In genomic region chr4:53976036-53976638, GRCm38 (mm10) we compare ENCODE assay signal across 14 mouse cellular contexts.
DNase-seq lines count a peak whose midpoint lies in the region; ATAC-seq lines count a peak whose summit lies in the region.
"Had no signal": no experiment of that assay in that cellular context is flagged by ENCODE, and none has a peak within 500 bp of the region (broad histone marks: within the 10 kb centered on the region; RNA-seq: fewer than 3 reads in every experiment).

No protein-coding gene starts in this region.

- H3K36me3 ChIP-seq in hindbrain, embryonic 14.5 days (replicated peaks; ENCODE audit: control insufficient read depth, insufficient read depth): no peaks in the 10 kb centered on the region
- no peaks in the 10 kb centered on the region for H3K36me3 ChIP-seq in hindbrain, embryonic 10.5 days
- H3K36me3 ChIP-seq in heart, embryonic 14.5 days (ENCODE audit: control insufficient read depth, insufficient read depth, low read length): no peaks in the 10 kb centered on the region
- no peaks in the 10 kb centered on the region for H3K36me3 ChIP-seq in stomach, embryonic 16.5 days (ENCODE audit: control insufficient read depth, insufficient read depth, low read length)

- H3K27me3 ChIP-seq in hindbrain, embryonic 14.5 days (ENCODE audit: control insufficient read depth, insufficient read depth, low read length): no peaks in the 10 kb centered on the region
- no peaks in the 10 kb centered on the region for H3K27me3 ChIP-seq in hindbrain, embryonic 10.5 days (ENCODE audit: insufficient read depth, poor library complexity, severe bottlenecking)
- H3K27me3 ChIP-seq in heart, embryonic 14.5 days (ENCODE audit: control insufficient read depth, insufficient read depth, low read length): no peaks in the 10 kb centered on the region
- no peaks in the 10 kb centered on the region for H3K27me3 ChIP-seq in stomach, embryonic 16.5 days (ENCODE audit: control insufficient read depth, insufficient read depth, low read length)
- H3K27me3 ChIP-seq: CH12.LX had no signal

- no peaks in the 10 kb centered on the region for H3K9me3 ChIP-seq in hindbrain, embryonic 14.5 days (ENCODE audit: control insufficient read depth, low read length)
- no peaks in the 10 kb centered on the region; the same call in 1 of the 2 replicates for H3K9me3 ChIP-seq in hindbrain, embryonic 10.5 days
- no peaks in the 10 kb centered on the region for H3K9me3 ChIP-seq in heart, embryonic 14.5 days (ENCODE audit: control insufficient read depth, low read length)
- no peaks in the 10 kb centered on the region for H3K9me3 ChIP-seq in stomach, embryonic 16.5 days (replicated peaks; ENCODE audit: control insufficient read depth, low read length)

- ATAC-seq in hindbrain, embryonic 14.5 days (ENCODE audit: low FRiP score): no peak
- no peak for ATAC-seq in heart, embryonic 14.5 days (ENCODE audit: insufficient number of reproducible peaks, insufficient read depth, low FRiP score, low read depth)
- peak; percentile 29; the same call in 1 of the 2 replicates for ATAC-seq in stomach, embryonic 16.5 days (ENCODE audit: insufficient read depth, low FRiP score)
- ATAC-seq in erythroid progenitor cell, adult 5-6 weeks (replicated peaks; ENCODE audit: low FRiP score, poor library complexity, severe bottlenecking): no peak
- ATAC-seq: activated CD4-positive, CD25-positive, alpha-beta regulatory T cell, adult 4 months; forebrain, embryonic 16.5 days; hindbrain, embryonic 16.5 days had no signal

- no peaks in the 10 kb centered on the region; the same call in 1 of the 2 replicates for H3K4me1 ChIP-seq in hindbrain, embryonic 14.5 days (replicated peaks; ENCODE audit: control insufficient read depth, insufficient read depth, low read length)
- no peaks in the 10 kb centered on the region for H3K4me1 ChIP-seq in hindbrain, embryonic 10.5 days (replicated peaks)
- H3K4me1 ChIP-seq in heart, embryonic 14.5 days (ENCODE audit: control insufficient read depth in 2 of 2, insufficient read depth in 2 of 2, low read length in 2 of 2): peaks cover 10% of the 10 kb centered on the region in 2 experiments
- no peaks in the 10 kb centered on the region for H3K4me1 ChIP-seq in stomach, embryonic 16.5 days (ENCODE audit: control insufficient read depth, insufficient read depth, low read length)

- no peak overlapping the region for H3K9ac ChIP-seq in hindbrain, embryonic 14.5 days
- H3K9ac ChIP-seq in heart, embryonic 14.5 days (ENCODE audit: low read length): 0 out of 2 replicates have a peak overlapping the region, but pooled peaks have one; percentile 30
- no peak overlapping the region for H3K9ac ChIP-seq in stomach, embryonic 16.5 days (ENCODE audit: low read length)

- no peak overlapping the region for H3K4me2 ChIP-seq in hindbrain, embryonic 14.5 days (replicated peaks)
- peak overlapping the region; percentile 51 for H3K4me2 ChIP-seq in heart, embryonic 14.5 days (ENCODE audit: low read length)
- H3K4me2 ChIP-seq in stomach, embryonic 16.5 days (ENCODE audit: low read depth, low read length): no peak overlapping the region

- 77% methylated on average over 12 of the region's 12 CpGs for WGBS in hindbrain, embryonic 14.5 days
- 80% methylated on average over 12 of the region's 12 CpGs for WGBS in hindbrain, embryonic 10.5 days
- 17% methylated on average over 12 of the region's 12 CpGs for WGBS in heart, embryonic 14.5 days
- 42% methylated on average over 12 of the region's 12 CpGs for WGBS in stomach, embryonic 16.5 days

- DNase-seq in hindbrain, embryonic 14.5 days (ENCODE audit: low spot score): peak; percentile 45
- no peak for DNase-seq in hindbrain, embryonic 10.5 days (ENCODE audit: low spot score)
- DNase-seq in ovary, postnatal 14 days (ENCODE audit: low spot score): peak; percentile 15
- no peak for DNase-seq in ovary, postnatal 10 days (ENCODE audit: low spot score)
- no peak for DNase-seq in spleen, adult 12 weeks (ENCODE audit: low spot score)
- DNase-seq: liver; right cerebral cortex, postnatal 4 days had no signal

- no peak overlapping the region for H3K4me3 ChIP-seq in hindbrain, embryonic 14.5 days (replicated peaks; ENCODE audit: low read length)
- no peak overlapping the region for H3K4me3 ChIP-seq in hindbrain, embryonic 10.5 days
- H3K4me3 ChIP-seq in heart, embryonic 14.5 days (ENCODE audit: control insufficient read depth in 1 of 2, insufficient read depth in 1 of 2, low read depth in 1 of 2, low read length in 2 of 2): peak overlapping the region in 1 of 2 experiments; percentile 9; a peak in 1 of 4 replicates
- no peak overlapping the region for H3K4me3 ChIP-seq in stomach, embryonic 16.5 days (replicated peaks; ENCODE audit: low read length)

- H3K27ac ChIP-seq in hindbrain, embryonic 14.5 days: no peak overlapping the region
- H3K27ac ChIP-seq in hindbrain, embryonic 10.5 days: no peak overlapping the region
- H3K27ac ChIP-seq in heart, embryonic 14.5 days (replicated peaks in 1 of 2; ENCODE audit: control insufficient read depth in 1 of 2, insufficient read depth in 1 of 2, low read depth in 2 of 2, low read length in 2 of 2): peak overlapping the region; percentile 17 to 53
- H3K27ac ChIP-seq in stomach, embryonic 16.5 days (ENCODE audit: low read length): no peak overlapping the region

Comparison
In these comparisons a context has a peak if more than half of its experiments do, and no peak if none do; other contexts are left out.
1. DNase-seq: peak in hindbrain, embryonic 14.5 days (single experiment) and ovary, postnatal 14 days (single experiment); none in hindbrain, embryonic 10.5 days (single experiment), ovary, postnatal 10 days (single experiment) and spleen, adult 12 weeks (single experiment).
2. H3K27ac ChIP-seq: peak in heart, embryonic 14.5 days (2 of 2); none in hindbrain, embryonic 14.5 days (single experiment), hindbrain, embryonic 10.5 days (single experiment) and stomach, embryonic 16.5 days (single experiment).